Mouse (Mus musculus): ENCODE data around the gene Npr1. TPM values are rescaled to one million over a fixed set of nuclear protein-coding genes. Genes with fewer than 3 reads are reported as not detected.

The Npr1 gene
- total RNA-seq, 1 experiment, result 16.4 TPM

DNA sequence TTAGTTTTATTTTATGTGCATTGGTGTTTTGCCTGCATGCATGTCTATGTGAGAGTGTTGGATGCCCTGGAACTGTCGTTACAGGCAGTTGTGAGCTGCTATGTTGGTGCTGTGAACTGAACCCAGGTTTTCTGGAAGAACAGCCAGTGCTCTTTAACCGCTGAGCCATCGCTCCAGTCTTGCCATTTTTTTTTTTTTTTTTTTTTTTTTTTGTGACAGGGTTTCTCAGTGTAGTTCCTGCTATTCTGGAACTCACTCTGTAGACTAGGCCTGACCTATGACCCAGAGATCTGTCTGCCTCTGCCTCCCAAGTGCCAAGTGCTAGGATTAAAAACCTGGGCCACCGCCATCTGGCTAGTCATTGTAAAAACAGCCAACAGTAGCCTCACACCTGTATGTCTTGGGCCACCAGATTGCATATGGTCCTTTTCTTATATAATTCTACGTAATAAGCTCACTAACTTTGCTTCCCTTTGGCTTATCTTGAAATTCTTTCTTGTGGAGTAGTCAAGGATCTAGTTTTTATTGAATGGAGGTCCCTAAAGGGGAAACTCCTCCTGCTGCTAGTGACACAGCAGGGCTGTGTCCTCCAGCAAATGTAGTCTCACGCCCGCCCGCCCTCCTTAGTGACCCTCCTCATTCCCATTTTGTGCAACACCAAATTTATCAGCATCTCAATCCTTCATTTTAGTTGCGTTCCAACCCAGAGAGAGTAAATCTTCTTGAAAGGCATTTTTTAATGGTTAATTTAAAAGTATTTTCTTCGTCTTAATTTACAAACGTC lies 20.1 kb downstream of the Npr1 start:
- peak; percentile 90 for TF ChIP-seq ZNF384 (IDR thresholded peaks at IDR 0.05; ENCODE audit: low read depth, low read length)
- no peak for TF ChIP-seq CHD2 (IDR thresholded peaks at IDR 0.05; ENCODE audit: low read depth, low read length)
- no peak overlapping the region for H3K9ac ChIP-seq (ENCODE audit: insufficient read depth, low read depth, low read length, poor library complexity, severe bottlenecking)

DNA sequence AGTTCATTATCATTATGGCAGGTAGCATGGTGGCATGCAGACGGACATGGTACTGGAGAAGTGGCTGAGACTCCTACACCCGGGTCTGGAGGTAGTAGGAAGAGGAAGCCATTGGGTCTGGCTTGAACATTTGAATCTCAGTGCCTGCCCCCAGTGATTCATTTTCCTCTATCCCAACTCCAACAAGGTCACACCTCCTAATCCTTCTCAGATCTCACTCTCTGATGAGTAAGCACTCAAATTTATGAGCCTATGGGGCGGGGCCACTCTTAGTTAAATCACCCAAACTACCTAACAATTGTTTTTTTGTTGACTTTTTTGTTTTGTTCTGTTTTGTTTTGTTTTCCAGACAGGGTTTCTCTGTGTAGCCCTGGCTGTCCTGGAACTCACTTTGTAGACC lies 21.7 kb downstream of the Npr1 start:
- Histone ChIP-seq H3K4me1 (ENCODE audit: control insufficient read depth in 2 of 2, insufficient read depth in 2 of 2, low read length in 2 of 2, poor library complexity in 1 of 2) (peaks cover 6 to 26% of the 10 kb centered on the region in 2 experiments), H3K9me3 (ENCODE audit: control insufficient read depth, insufficient read depth, low read depth, low read length) (no peaks in the 10 kb centered on the region), H3K9ac (ENCODE audit: insufficient read depth, low read depth, low read length, poor library complexity, severe bottlenecking) (no peak overlapping the region), H3K4me3 (ENCODE audit: insufficient read depth in 1 of 2, low read depth in 1 of 2, low read length in 2 of 2, poor library complexity in 1 of 2, severe bottlenecking in 1 of 2) (no peak overlapping the region), H3K36me3 (ENCODE audit: control insufficient read depth, insufficient read depth, low read length, poor library complexity, severe bottlenecking) (no peaks in the 10 kb centered on the region), H3K27ac (ENCODE audit: insufficient read depth, low read depth, low read length, poor library complexity, severe bottlenecking) (peak overlapping the region; percentile 30; the same call in 1 of the 2 replicates)
- no peak for DNase-seq (ENCODE audit: low read depth, low spot score)
- in situ Hi-C loops (cut with MboI; ENCODE audit: low sequenced_read_pairs in 2 of 2, unreplicated experiment in 2 of 2), result no loop called here
- TF ChIP-seq ZC3H11A (IDR thresholded peaks at IDR 0.05; ENCODE audit: borderline replicate concordance, low read depth, low read length) (no peak), MAFK (IDR thresholded peaks at IDR 0.05; ENCODE audit: insufficient read depth, low read depth, low read length) (no peak), ZNF384 (IDR thresholded peaks at IDR 0.05; ENCODE audit: low read depth, low read length) (no peak), HCFC1 (IDR thresholded peaks at IDR 0.05; ENCODE audit: borderline replicate concordance, insufficient read depth, low read length) (no peak), CHD2 (IDR thresholded peaks at IDR 0.05; ENCODE audit: low read depth, low read length) (no peak)

More for the DNA sequence above, 20.1 kb downstream of the Npr1 start:
- no peak for DNase-seq (ENCODE audit: low read depth, low spot score)
- Histone ChIP-seq H3K27ac (ENCODE audit: insufficient read depth, low read depth, low read length, poor library complexity, severe bottlenecking) (peak overlapping the region; percentile 79), H3K4me1 (ENCODE audit: control insufficient read depth in 2 of 2, insufficient read depth in 2 of 2, low read length in 2 of 2, poor library complexity in 1 of 2) (peaks cover 6 to 28% of the 10 kb centered on the region in 2 experiments), H3K4me3 (ENCODE audit: insufficient read depth in 1 of 2, low read depth in 1 of 2, low read length in 2 of 2, poor library complexity in 1 of 2, severe bottlenecking in 1 of 2) (peak overlapping the region; percentile 28 to 54; a peak in 3 of 4 replicates), H3K9me3 (ENCODE audit: control insufficient read depth, insufficient read depth, low read depth, low read length) (no peaks in the 10 kb centered on the region), H3K36me3 (ENCODE audit: control insufficient read depth, insufficient read depth, low read length, poor library complexity, severe bottlenecking) (no peaks in the 10 kb centered on the region)
- in situ Hi-C loops (cut with MboI; ENCODE audit: low sequenced_read_pairs in 2 of 2, unreplicated experiment in 2 of 2), result no loop called here

DNA sequence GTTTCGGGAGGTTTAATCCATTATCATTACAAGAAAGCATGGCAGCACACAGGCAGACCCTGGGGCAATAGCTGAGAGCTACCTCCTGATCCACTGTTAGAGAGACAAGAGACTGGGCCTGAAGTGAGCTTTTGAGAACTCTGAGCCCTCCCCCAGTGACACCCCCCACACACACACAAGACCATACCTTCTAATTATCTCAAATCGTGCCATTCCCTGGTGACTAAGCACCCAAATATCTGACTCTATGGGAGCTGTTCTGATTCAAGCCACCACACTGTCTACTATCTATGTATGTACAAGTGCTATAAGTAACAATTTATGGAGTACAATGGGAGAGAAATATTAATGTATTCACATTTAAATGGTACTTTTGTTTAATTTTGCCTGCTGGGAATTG lies 24.9 kb downstream of the Npr1 start:
- H3K9ac ChIP-seq (ENCODE audit: insufficient read depth, low read depth, low read length, poor library complexity, severe bottlenecking), result no peak overlapping the region
- no peak overlapping the region for H3K4me3 ChIP-seq (ENCODE audit: insufficient read depth in 1 of 2, low read depth in 1 of 2, low read length in 2 of 2, poor library complexity in 1 of 2, severe bottlenecking in 1 of 2)
- H3K4me1 ChIP-seq (ENCODE audit: control insufficient read depth in 2 of 2, insufficient read depth in 2 of 2, low read length in 2 of 2, poor library complexity in 1 of 2), result peaks cover 9 to 18% of the 10 kb centered on the region in 2 experiments
- in situ Hi-C loops (cut with MboI; ENCODE audit: low sequenced_read_pairs in 2 of 2, unreplicated experiment in 2 of 2), result no loop called here
- H3K27ac ChIP-seq (ENCODE audit: insufficient read depth, low read depth, low read length, poor library complexity, severe bottlenecking), result no peak overlapping the region; the same call in 1 of the 2 replicates
- no peaks in the 10 kb centered on the region for H3K9me3 ChIP-seq (ENCODE audit: control insufficient read depth, insufficient read depth, low read depth, low read length)
- TF ChIP-seq ZC3H11A (IDR thresholded peaks at IDR 0.05; ENCODE audit: borderline replicate concordance, low read depth, low read length) (no peak), CHD2 (IDR thresholded peaks at IDR 0.05; ENCODE audit: low read depth, low read length) (no peak), MAFK (IDR thresholded peaks at IDR 0.05; ENCODE audit: insufficient read depth, low read depth, low read length) (no peak), HCFC1 (IDR thresholded peaks at IDR 0.05; ENCODE audit: borderline replicate concordance, insufficient read depth, low read length) (no peak), ZNF384 (IDR thresholded peaks at IDR 0.05; ENCODE audit: low read depth, low read length) (no peak)
- H3K36me3 ChIP-seq (ENCODE audit: control insufficient read depth, insufficient read depth, low read length, poor library complexity, severe bottlenecking), result no peaks in the 10 kb centered on the region
- DNase-seq (ENCODE audit: low read depth, low spot score), result no peak

DNA sequence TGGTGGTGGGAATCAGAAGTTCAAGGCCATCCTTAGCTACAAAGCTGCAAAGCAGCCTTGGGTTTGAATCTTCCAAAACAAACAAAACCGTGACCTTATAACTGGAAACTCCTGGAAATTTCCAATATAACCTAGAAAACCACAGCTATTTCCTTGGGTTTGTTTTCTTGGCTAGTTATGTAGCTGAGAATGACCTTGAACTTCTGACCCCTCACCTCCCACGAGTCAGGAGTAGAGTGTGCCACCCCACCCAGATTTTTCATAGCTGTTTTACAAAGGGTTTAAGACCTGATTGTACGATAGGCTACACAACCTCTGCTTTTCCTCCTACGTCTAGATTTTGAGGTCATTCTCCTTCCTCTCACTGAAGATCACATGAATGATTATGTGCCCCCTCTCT lies 28.5 kb downstream of the Npr1 start:
- Histone ChIP-seq H3K9ac (ENCODE audit: insufficient read depth, low read depth, low read length, poor library complexity, severe bottlenecking) (peak overlapping the region; percentile 21; the same call in 1 of the 2 replicates), H3K4me3 (ENCODE audit: insufficient read depth in 1 of 2, low read depth in 1 of 2, low read length in 2 of 2, poor library complexity in 1 of 2, severe bottlenecking in 1 of 2) (no peak overlapping the region), H3K4me1 (ENCODE audit: control insufficient read depth in 2 of 2, insufficient read depth in 2 of 2, low read length in 2 of 2, poor library complexity in 1 of 2) (peaks cover 4 to 12% of the 10 kb centered on the region in 2 experiments), H3K27ac (ENCODE audit: insufficient read depth, low read depth, low read length, poor library complexity, severe bottlenecking) (peak overlapping the region; percentile 76; the same call in 1 of the 2 replicates), H3K9me3 (ENCODE audit: control insufficient read depth, insufficient read depth, low read depth, low read length) (no peaks in the 10 kb centered on the region), H3K36me3 (ENCODE audit: control insufficient read depth, insufficient read depth, low read length, poor library complexity, severe bottlenecking) (no peaks in the 10 kb centered on the region)
- DNase-seq (ENCODE audit: low read depth, low spot score), result peak; percentile 61
- TF ChIP-seq CHD2 (IDR thresholded peaks at IDR 0.05; ENCODE audit: low read depth, low read length), result no peak
- TF ChIP-seq MAFK (IDR thresholded peaks at IDR 0.05; ENCODE audit: insufficient read depth, low read depth, low read length), result no peak
- in situ Hi-C loops (cut with MboI; ENCODE audit: low sequenced_read_pairs in 2 of 2, unreplicated experiment in 2 of 2), result no loop called here
